Mouse (Mus musculus) thymus, postnatal 36 days (tissue): Measurements from ENCODE around the gene Rnf26.

Experiments
- DNase-seq, 2 experiments: peaks; one replicate each; pipeline ENCODE4 v3.0.0; 2022; ENCODE audit warnings: mixed read lengths in 2 of 2

Rnf26 gene

DNA sequence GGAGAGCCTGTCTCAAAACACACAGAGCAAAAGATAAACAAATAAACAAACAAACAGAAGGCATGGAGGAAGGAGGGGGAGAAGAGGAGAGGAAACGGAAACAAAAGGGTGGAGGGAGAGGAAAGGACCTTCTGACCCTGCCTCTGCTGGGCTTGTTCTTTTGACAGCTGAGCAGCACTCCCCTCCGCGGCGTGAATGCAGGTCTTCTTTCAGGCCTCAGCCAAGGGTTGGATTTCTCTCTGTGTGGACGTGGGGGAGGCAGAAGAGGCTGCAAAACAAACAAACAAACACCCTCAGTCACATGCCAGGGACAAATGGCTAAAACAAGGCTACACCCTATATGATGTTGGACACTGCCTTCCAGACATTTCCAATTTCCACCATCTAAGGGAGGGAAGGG is 11.7 kb upstream of the Rnf26 start:
- peak in 1 of 2 experiments; percentile 3 for DNase-seq

DNA sequence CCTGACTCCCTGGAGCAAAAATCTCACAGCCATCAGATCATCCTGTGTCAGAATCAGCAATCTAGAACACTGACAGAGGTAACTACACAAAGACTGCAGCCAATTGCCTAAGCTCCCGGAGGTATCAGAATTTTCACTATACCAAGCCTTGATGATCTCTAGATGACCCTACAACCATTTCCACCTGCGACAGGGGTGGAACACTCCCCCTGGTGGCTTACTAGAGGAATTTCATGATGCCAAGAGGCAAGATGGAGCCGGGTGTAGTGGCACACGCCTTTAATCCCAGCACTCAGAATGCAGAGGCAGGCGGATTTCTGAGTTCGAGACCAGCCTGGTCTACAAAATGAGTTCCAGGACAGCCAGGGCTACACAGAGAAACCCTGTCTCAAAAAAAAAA is 11.0 kb upstream of the Rnf26 start:
- peak in 1 of 2 experiments; percentile 24 for DNase-seq

DNA sequence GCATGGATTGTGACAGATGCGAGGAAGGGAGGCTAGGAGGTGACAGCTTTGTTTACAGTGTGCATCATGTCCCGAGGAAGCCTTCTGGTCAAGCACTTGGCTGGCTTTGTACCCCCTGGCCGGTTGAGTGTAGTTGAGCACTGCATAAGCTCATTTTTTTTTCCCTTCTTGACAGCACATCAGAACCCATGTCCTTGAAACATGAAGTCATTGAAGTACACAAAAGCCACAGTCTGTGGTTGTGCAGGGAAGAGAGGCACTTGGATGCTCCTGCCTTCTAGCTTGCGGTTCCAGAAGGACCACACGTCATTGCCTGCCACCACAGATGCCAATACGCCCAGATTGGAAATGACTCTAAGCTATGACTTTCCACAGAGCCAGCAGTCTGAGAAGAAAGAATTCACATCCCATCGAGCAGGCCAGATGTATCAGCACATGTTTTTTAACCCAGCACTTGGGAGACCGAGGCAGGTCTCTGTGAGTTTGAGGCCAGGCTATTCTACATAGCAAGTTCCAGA is 6.7 kb upstream of the Rnf26 start:
- no peak for DNase-seq

DNA sequence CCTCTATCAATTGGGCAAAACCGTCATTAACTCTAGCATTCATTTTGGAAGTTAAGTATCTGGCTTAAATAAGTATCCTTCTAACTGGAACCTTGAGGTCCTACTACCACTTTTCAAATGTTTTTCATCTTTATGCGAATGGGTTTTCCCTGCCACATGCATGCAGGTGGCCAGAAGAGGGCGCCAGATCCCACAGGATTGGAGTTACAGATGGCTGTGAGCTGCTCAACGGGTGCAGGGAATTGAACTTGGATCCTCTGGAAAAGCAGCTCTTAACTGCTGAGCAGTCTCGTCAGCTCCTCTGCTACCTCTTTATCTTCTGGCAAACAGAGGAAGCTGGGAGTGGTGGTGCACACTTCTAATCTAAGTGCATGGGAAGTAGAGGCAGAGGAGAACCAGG is 5.7 kb upstream of the Rnf26 start:
- peak; percentile 64 to 67 for DNase-seq

DNA sequence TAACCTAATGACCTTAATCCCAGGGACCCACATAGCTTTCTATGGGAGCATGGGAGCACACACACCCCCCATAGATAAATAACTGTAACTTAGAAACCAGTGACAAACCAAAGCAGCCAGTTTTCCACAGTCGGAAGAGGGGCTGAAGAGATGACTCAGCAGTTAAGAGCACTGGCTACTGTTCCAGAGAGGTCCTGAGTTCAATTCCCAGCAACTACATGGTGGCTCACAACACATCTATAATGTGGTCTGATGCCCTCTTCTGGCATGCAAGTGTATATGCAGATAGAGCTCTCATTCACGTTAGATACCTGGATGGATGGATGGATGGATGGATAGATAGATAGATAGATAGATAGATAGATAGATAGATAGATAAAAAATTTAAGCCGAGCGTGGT is 2.9 kb upstream of the Rnf26 start:
- peak in 1 of 2 experiments; percentile 4 for DNase-seq

DNA sequence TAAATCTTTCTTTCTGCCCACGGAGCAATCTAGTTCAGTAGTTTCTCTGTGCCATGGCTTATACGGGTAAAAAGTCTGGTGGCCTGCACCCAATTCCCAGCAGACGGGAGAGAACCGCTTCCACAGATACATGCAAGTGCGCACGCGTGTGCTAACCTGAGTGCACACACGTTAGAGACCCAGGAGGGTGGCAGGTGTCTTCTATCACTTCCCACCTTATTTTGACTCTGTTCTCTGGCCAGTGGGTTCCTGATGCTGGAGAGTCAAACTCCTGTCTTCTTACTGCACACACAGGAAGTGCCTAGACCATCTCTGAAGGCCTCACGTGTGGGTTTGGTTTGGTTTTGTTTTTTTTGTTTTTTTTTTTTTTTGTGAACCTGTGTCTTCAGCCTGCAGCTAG is 2.3 kb upstream of the Rnf26 start:
- DNase-seq = peak in 1 of 2 experiments; percentile 9

DNA sequence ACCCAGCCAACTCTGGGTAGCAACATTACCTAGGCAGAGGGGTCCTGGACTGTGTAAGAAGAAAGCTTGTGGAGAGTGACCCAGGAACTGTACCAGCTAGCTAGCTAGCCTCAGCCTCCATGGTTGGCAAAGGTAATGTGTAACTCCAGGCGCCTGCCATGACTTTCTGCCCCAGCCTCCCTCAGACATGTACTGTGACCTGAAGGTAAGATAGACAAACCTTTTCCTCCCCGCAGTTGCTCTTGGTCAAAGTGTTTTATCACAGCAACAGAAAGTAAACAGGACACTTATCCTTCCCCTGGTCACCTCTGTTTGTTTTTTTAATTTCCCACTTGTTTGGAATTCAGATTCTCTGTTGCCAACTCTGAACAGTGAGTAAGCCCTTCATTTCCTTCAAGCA is 1.1 kb upstream of the Rnf26 start:
- no peak for DNase-seq

DNA sequence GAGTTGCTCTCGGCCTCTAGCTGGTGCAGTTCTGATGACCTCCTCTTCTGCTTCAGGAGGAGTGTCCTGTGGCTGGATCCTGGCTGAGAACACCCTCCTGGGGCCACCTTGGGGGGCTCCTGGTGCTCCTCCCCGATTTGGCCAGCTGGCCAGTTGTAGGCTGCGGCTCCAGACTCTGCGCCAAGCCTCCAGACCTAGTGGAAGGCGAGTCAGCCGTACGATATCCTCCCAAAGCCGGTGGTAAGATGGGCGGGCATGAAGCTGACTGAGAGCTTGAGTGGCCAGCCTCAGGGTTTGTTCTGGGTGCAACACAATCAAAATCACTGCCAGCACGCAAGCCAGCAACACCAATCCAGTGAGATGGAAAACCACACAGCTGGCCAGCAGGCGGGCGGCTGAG is 1.4 kb downstream of the Rnf26 start:
- DNase-seq = peak in 1 of 2 experiments; percentile 9

DNA sequence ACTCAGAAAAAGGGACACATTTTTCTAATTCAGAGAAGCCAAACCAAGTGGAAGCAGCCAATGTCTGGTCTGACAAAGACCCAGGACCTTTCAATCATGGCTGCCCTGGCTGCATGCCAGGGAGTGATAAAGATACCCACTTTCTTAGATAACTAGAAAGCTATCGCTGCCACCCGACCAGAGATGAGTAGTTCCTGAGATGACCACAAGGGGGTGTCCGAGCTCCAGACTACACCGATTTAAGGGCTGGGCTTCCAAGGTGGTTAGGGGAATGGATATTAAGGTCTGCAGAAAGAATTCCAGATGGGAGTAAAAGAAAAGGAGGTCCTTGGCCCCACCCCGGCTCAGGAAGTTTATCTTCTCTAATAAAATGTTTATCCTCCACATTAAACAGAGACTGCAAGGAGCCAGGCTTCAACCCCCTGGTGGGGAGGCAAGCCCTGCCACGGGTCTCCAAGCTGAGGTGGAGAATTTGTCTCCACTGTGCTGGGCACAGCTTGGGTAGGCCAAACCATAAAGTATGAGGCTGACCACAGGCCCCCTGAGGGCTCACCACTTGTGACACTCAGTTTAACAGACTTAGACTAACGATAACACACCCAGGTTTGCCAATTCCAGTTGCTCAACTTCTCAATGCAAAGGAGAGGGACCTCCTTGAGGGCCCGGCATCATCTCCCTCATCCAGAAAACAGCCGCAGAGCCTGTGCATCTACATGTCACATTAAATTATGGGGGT is 3.8 kb downstream of the Rnf26 start:
- peak; percentile 68 to 75 for DNase-seq

DNA sequence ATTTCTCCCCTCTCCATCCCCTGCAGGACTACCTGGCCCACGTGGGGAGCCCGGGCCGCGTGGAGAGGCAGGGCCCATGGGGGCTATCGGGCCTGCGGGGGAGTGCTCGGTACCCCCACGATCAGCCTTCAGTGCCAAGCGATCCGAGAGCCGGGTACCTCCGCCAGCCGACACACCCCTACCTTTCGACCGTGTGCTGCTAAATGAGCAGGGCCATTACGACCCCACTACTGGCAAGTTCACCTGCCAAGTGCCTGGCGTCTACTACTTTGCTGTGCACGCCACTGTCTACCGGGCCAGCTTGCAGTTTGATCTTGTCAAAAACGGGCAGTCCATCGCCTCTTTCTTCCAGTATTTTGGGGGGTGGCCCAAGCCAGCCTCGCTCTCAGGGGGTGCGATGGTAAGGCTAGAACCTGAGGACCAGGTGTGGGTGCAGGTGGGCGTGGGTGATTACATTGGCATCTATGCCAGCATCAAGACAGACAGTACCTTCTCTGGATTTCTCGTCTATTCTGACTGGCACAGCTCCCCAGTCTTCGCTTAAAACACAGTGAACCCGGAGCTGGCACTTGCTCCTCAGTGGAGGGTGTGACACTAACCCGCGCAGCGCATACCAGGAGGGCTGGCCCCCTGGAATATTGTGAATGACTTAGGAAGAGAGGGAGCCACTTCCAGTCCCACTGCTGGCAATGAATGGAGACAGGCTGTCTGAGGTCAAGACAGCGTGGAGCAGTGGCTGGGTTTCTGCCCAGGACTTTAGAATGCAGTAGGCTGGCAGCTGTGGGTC is 4.9 kb downstream of the Rnf26 start:
- DNase-seq = peak in 1 of 2 experiments; percentile 12

DNA sequence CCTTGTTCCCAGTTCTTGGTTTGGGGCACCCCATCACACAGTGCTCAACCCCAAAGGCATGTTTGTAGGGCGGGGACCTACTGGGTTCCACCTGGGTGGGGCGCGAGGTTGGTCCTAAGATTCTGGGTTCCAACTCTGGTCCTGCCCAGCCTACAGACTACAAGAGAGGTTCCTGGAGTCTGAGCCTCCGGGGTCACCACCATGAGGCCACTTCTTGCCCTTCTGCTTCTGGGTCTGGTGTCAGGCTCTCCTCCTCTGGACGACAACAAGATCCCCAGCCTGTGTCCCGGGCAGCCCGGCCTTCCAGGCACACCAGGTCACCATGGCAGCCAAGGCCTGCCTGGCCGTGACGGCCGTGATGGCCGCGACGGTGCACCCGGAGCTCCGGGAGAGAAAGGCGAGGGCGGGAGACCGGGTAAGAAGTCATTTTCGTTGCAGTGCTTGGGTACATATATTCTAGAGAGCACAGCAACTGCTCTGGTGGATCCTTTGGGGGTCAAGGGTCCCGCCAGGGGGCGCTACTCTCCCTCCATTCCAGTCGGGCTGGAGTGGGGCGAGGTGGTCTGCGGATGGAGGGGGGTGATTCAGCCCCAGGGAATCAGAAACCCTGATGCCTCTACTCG is 5.6 kb downstream of the Rnf26 start:
- DNase-seq = peak in 1 of 2 experiments; percentile 43

DNA sequence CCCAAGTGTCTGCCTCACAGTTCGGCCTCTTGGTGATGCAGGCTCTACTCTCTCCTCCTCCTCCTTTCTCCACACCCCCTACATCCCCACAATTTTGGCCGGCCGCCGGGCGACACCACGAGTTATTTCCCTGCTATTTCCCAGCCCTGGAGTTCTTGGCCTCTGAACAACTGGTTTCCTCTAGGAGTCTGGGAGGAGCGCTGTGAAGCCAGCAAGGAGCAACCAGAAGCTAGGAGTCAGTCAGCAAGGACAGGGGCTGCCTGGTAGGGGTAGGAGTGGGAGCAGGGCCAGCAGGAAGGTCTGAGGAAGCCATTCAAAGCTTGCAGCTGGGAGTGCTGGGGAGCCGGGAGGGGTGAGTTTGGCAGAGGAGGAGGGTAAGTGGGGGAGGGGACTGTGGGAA is 6.2 kb downstream of the Rnf26 start, which contains the start of gene C1qtnf5:
Gene C1qtnf5, plus strand, starts transcription at position 136 of the 400 bp plus-strand sequence.
- DNase-seq = peak in 1 of 2 experiments; percentile 14

DNA sequence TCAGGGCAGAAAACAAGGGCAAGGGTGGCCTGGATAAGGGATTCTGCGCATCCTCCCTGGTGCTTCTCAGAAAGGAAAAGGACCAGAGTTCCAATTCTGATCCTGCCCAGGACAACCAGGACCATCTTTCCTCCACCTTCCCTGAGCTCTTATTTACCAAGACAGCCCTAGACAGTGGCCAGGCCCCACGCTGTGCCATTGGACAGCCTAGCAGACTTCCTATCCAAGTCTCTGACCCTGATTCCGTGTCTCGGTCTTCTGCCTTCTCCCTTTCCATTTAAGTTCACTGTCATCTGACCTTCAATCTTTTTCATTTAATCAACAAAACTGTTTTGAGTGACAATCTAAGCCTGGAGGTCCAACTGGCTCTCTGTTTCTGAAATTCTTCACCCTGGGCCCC is 6.7 kb downstream of the Rnf26 start:
- no peak for DNase-seq

DNA sequence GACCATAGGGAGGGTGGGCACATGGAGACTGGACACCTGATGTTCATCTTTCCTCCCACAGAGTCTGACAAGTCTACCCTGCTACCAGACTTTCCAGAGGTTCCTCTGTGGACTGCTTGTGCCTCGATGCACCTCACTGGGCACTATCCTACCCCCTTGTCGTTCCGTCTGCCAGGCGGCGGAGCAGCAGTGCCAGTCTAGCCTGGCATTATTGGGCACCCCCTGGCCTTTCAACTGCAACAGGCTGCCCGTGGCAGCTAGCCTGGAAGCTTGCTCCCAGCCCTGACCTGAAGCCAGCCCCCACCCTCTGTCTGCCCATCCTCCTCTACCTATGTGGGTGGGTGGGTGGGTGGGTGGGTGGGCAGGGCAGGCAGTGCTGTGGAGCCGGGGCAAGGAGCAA is 7.1 kb downstream of the Rnf26 start:
- peak in 1 of 2 experiments; percentile 6 for DNase-seq

DNA sequence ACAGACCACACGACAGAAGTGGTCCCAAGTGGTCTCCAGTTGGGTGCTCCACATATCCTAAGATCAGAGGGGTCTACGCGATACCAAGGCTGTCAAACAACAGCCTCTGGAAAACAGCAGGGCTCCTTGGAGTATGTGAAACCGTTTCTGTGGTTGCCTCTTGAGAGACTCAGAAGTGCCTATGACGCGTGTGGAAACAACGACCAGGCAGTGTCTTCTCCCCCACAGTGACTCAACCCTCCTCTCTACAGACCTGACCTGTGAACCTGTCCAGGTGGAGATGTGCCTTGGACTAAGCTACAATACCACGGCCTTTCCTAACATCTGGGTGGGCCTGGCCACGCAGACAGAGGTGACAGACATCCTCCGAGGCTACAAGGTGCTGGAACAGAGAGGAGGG is 7.5 kb downstream of the Rnf26 start:
- no peak for DNase-seq

DNA sequence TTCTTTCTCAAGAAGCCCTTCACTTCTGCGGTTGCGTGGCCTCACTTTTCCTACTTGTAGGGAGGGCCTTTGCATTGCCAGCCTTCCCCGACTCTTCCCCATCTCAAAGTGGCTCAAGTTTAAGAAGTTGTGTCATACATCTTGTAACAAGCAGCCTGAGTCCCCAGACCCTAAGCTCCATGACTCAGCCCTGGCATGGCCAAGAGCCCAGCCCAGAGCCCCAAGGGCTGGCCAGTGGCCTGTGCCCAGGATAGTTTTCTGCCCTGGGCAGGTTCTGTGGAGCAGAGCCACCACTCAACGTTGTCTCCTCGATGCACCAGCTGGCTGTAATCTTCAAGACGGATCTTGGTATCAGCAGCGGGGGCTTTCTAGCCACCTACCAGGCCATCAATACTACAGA is 8.4 kb downstream of the Rnf26 start:
- DNase-seq = peak in 1 of 2 experiments; percentile 5

DNA sequence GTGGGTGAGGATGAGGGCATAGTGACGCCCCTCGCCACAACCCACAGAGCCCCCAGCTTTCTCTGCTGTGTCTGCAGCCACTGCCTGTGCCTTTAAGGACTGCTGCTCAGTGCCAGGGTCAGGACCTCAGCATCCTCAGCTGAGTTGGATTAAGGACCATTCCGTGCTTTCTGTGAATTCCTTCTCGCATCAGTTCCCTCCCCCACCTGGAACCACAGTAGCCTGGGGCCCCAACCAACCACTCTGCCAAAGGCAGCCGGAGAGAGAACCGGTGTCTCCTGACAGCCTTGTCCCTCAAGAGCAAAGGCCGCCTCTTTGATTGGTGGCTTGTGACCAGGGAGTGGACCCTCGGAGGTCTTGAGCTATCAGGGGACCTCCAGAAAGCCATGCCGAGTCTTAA is 11.8 kb downstream of the Rnf26 start, which contains the start of gene Mfrp:
Gene Mfrp, plus strand, starts transcription at position 240 of the 400 bp plus-strand sequence.
- DNase-seq = peak in 1 of 2 experiments; percentile 6

DNA sequence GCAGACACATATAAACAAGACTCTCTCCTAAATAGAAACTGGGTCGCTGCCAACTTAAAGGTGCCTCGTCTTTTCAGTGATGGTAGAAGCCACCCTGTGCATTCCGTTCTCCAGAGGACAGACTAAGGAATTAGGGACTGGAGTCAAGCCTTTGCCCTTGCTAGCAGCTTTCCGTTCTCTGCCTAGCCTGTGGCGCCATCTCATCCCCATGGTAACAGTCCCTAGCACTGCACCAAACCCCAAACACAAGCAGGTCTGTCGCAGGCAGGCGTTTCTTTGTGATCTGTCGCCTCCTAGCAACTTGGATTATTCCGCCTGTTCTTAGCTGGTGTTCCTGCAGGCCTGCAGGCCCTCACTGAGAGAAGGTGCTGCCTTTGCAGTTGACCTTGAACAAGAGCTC is 16.8 kb downstream of the Rnf26 start:
- no peak for DNase-seq

DNA sequence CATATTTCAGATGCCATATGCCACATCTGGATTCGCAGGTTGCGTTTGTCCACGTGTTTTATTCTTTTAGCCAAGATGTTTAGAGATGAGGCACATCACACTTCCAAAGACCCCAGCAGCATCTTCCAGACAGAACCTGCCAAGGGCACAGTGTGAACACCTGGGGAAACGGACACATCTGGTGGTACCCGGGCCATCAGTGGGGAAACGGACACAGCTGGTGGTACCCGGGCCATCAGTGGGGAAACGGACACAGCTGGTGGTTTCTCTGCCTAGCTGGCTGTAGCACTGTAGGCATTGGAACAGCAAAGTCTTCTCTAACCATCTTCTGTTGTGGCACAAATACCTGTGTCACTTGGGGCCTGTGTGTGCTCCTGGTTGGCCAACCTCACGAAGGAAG is 17.5 kb downstream of the Rnf26 start:
- no peak for DNase-seq

DNA sequence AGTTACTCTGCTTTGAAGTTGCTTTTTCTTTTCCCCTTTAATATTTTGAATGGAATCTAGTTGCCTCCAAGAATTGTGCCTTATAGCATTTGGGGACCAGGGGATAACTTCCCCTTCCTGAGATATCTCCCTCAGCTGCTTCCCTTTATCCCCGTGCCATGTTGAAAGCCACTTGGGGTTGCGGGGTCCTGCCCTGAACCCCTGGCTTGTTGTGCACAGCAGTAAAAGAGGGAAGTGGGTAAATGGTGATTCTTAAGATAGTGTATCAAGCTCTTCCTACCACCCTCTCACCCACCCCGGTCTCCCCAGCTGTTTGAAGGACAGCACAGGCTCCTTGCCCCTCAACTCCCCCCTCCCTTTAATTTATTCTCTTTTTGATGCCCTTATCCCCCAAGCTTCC is 18.6 kb downstream of the Rnf26 start:
- DNase-seq = no peak

DNA sequence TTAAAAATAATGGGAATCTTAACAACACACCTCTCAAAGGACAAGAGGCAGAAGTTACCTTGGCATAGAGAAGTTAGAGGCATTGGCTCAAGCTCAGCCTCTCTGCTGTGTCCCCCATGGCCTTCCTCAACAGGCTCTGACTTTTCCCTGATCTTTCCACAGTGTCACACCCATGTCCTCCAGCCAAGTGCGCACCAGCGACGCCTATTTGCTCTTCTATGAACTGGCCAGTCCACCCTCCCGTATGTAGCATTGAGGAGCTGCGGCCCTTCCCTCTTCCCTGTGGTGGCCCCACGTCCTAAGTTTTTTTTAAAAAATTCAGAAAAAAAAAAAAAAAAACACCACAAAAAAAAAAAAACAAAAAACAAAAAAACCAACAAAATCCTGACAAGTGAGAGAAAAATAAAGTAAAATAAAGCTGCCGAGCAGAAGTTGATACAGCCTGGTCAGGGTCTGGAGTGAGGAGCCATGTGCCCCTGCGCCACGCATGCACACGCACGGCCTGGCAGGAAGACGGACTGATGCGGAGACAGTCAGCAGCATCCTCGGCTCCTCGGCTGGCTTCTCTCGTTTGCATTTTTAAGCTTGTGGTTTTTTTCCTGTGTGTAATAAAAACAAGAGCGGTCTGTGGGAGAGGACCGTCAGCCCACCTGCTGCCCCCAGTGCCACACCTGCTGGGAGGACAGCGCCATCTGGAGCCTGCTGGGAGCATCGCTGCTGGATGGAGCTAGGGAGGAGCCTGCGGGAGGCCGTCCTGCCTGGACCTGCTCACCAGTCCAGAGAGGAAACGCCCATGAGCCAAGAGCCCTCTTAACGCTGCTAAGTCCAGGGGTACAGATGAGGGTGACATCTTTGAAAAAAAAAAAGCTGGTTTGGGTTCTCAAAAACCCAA is 19.5 kb downstream of the Rnf26 start:
- DNase-seq = peak; percentile 89
